Mouse (Mus musculus): ENCODE measurements around the gene Cbx8.

GRCm38 (mm10) chr11:119077755-119078154 lies 37.0 kb upstream of the Cbx8 start:
- TF ChIP-seq POLR2A (IDR thresholded peaks at IDR 0.05; ENCODE audit: borderline replicate concordance, extremely low read depth, low read depth, low read length) (no peak), CTCF (IDR thresholded peaks at IDR 0.05; ENCODE audit: insufficient read depth, low read length) (no peak)
